Mouse (Mus musculus) bone marrow macrophage, adult 2 months (primary cell): ENCODE measurements around the gene Pde4d. TPM values are rescaled to one million over a fixed set of nuclear protein-coding genes. Genes with fewer than 3 reads are reported as not detected.

Experiments
- H3K27ac ChIP-seq: 2 replicates; pipeline ENCODE4 v1.5.1; 2012; ENCODE audit warnings: low read depth, low read length; ENCODE audit not compliant: insufficient read depth
- H3K4me1 ChIP-seq: 2 replicates; pipeline ENCODE4 v1.6.1; 2012; ENCODE audit warnings: low read length; ENCODE audit not compliant: control insufficient read depth, insufficient read depth
- H3K4me3 ChIP-seq: 2 replicates; pipeline ENCODE4 v1.5.1; 2012; ENCODE audit warnings: mild to moderate bottlenecking, low read length, moderate library complexity; ENCODE audit not compliant: insufficient read depth
- CTCF ChIP-seq: IDR thresholded peaks from 2 replicates; pipeline ENCODE4 v1.5.1; 2012; ENCODE audit warnings: low read depth, mild to moderate bottlenecking, low read length, moderate library complexity
- POLR2A ChIP-seq: IDR thresholded peaks from 2 replicates; pipeline ENCODE4 v1.6.1; 2012; ENCODE audit warnings: mild to moderate bottlenecking, low read depth, low read length, borderline replicate concordance
- polyA plus RNA-seq: library from polyadenylated mRNA; stranded (reverse); fragments of >200 nt; gene quantifications from 2 replicates; pipeline ENCODE4 v1.2.4, GENCODE M21; 2012; ENCODE audit not compliant: missing spikeins, insufficient read depth, insufficient read length

Pde4d gene
- polyA plus RNA-seq, 1 experiment = 1.8 TPM

- H3K27ac ChIP-seq = no peak overlapping the region
- no peak for TF ChIP-seq POLR2A
- no peak for TF ChIP-seq CTCF
- no peak overlapping the region for H3K4me3 ChIP-seq
- H3K4me1 ChIP-seq = no peaks in the 10 kb centered on the region
Observed at GRCm38 (mm10) chr13:108836314-108836713, 386.6 kb downstream of the Pde4d start.

- no peak for TF ChIP-seq CTCF
- TF ChIP-seq POLR2A = no peak
- H3K27ac ChIP-seq = no peak overlapping the region
- no peak overlapping the region for H3K4me3 ChIP-seq
- no peaks in the 10 kb centered on the region for H3K4me1 ChIP-seq
Observed at GRCm38 (mm10) chr13:108839142-108839541, 389.4 kb downstream of the Pde4d start.

- H3K4me3 ChIP-seq = no peak overlapping the region
- H3K4me1 ChIP-seq = 0 out of 2 replicates have a peak, but pooled peaks cover 3% of the 10 kb centered on the region
- no peak for TF ChIP-seq CTCF
- TF ChIP-seq POLR2A = no peak
- no peak overlapping the region for H3K27ac ChIP-seq
Observed at GRCm38 (mm10) chr13:108854090-108854489, 404.3 kb downstream of the Pde4d start.

GRCm38 (mm10) chr13:108856776-108857435 is 407.2 kb downstream of the Pde4d start:
- no peak overlapping the region for H3K4me3 ChIP-seq
- TF ChIP-seq POLR2A = no peak
- TF ChIP-seq CTCF = no peak
- peaks cover 6% of the 10 kb centered on the region; the same call in 1 of the 2 replicates for H3K4me1 ChIP-seq
- H3K27ac ChIP-seq = no peak overlapping the region

GRCm38 (mm10) chr13:108859336-108859735 is 409.6 kb downstream of the Pde4d start:
- no peak overlapping the region for H3K27ac ChIP-seq
- no peak for TF ChIP-seq CTCF
- TF ChIP-seq POLR2A = no peak
- no peak overlapping the region for H3K4me3 ChIP-seq
- H3K4me1 ChIP-seq = peaks cover 3% of the 10 kb centered on the region; the same call in 1 of the 2 replicates

- Histone ChIP-seq H3K4me1 (peaks cover 3% of the 10 kb centered on the region; the same call in 1 of the 2 replicates), H3K4me3 (no peak overlapping the region), H3K27ac (no peak overlapping the region)
- TF ChIP-seq POLR2A (no peak), CTCF (no peak)
Observed at GRCm38 (mm10) chr13:108860737-108861136, 411.0 kb downstream of the Pde4d start.

- no peak overlapping the region for H3K4me3 ChIP-seq
- TF ChIP-seq CTCF = no peak
- TF ChIP-seq POLR2A = no peak
- peaks cover 3% of the 10 kb centered on the region; the same call in 1 of the 2 replicates for H3K4me1 ChIP-seq
- no peak overlapping the region for H3K27ac ChIP-seq
Observed at GRCm38 (mm10) chr13:108861707-108862106, 412.0 kb downstream of the Pde4d start.

GRCm38 (mm10) chr13:108862173-108862572 is 412.4 kb downstream of the Pde4d start:
- TF ChIP-seq POLR2A = no peak
- TF ChIP-seq CTCF = no peak
- H3K4me1 ChIP-seq = peaks cover 3% of the 10 kb centered on the region; the same call in 1 of the 2 replicates

GRCm38 (mm10) chr13:108900160-108900559 is 450.4 kb downstream of the Pde4d start:
- no peak overlapping the region for H3K27ac ChIP-seq
- H3K4me1 ChIP-seq = no peaks in the 10 kb centered on the region
- H3K4me3 ChIP-seq = no peak overlapping the region
- TF ChIP-seq CTCF (no peak), POLR2A (no peak)

More at GRCm38 (mm10) chr13:108862173-108862572, 412.4 kb downstream of the Pde4d start:
- Histone ChIP-seq H3K27ac (no peak overlapping the region), H3K4me3 (no peak overlapping the region)

- TF ChIP-seq POLR2A (no peak), CTCF (no peak)
- Histone ChIP-seq H3K4me1 (no peaks in the 10 kb centered on the region), H3K27ac (no peak overlapping the region), H3K4me3 (no peak overlapping the region)
Observed at GRCm38 (mm10) chr13:108905121-108905520, 455.4 kb downstream of the Pde4d start.
